Mouse (Mus musculus) hematopoietic multipotent progenitor cell, adult 10-12 weeks (in vitro differentiated cells): ENCODE measurements around the gene Abhd2. TPM values are rescaled to one million over a fixed set of nuclear protein-coding genes. Genes with fewer than 3 reads are reported as not detected.

Experiments
- polyA plus RNA-seq: library from polyadenylated mRNA; stranded (reverse); fragments of >175 nt; gene quantifications from 2 replicates; pipeline ENCODE4 v1.2.3, GENCODE M21; 2012; ENCODE audit warnings: low replicate concordance

Gene Abhd2
- polyA plus RNA-seq: 24.7 and 34.5 TPM in 2 replicates

DNA sequence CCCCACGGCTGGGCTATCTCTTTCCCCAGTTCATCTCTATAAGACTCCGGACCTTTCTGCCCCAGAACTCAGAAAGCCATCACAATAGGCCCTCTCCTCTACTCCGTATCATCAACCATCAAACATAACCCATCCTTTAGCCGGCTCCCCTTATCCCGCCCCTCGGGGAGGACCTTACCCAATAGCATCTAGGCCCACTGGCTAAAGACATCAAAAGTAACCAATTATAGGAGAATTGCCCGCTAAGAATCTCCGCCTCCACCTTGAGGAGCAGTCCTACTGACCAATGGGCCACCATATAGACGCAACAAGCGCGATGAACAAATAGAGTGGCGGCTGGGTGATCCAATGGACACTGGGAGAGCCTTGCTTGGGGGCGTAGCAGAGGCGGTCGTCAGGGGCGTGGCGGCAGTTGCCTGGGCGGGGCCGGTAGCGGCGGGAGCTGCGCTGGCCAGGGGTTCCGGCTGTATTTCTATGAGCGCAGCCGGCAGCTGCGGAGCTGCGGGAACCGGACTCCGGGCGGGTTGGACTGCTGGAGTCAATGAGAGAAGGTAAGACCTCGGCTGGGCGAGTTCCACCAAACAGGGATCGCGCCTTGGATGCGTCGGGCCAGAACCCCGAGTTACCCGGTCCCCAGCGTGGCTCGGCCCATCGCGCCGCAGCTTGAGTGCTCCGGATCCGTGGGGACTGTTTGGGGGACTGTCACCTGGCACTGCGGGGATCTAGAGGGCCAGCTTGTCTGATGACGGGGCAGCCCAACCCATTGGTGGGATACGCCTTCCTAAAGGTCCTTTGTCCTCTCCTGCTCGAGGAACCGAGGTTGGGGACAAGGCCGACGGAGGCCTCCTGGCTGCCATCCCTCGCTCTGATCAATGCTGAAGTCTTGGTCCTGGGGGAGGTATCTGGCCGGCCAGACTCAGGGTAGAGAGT lies at the start of gene Abhd2:
Gene Abhd2 (plus strand): TSS at position 411 of the 930 bp plus-strand sequence.

DNA sequence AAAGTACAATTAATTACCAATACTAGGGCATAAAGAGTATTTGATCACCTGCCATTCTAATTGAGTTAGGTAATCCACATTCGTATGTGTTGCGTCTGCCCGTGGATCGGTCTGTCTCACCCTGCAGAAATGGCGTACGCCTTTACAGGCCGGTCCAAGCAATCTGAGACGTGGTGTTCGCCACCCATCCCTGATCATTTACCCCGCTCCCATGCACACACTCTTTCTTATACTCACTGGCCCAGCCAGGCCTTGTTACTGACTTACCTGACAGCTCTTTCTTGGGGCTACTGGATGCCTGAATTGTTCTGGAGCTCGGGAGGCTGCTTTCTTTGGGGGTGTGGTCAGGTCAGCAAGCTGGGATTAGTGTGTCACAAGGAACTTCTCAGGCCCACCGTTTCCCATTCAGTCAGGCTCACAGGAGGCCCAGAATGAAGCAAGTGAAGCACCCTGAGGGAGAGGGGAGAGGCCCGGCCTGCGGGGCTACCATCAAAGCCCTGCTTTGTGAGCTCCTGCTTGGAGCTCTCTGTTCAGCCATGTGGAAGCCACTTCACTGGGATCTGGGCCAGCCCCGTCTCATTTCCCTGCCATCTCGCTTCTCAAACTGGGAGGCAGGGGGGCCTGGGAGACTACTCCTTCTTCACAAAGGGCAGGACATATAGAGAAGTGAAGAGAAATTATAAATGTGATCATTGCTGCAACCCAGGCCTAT lies 113.6 kb downstream of the Abhd2 start, which contains the start of gene Rlbp1:
Gene Rlbp1 (minus strand): TSS at position 627 of the 712 bp plus-strand sequence.

DNA sequence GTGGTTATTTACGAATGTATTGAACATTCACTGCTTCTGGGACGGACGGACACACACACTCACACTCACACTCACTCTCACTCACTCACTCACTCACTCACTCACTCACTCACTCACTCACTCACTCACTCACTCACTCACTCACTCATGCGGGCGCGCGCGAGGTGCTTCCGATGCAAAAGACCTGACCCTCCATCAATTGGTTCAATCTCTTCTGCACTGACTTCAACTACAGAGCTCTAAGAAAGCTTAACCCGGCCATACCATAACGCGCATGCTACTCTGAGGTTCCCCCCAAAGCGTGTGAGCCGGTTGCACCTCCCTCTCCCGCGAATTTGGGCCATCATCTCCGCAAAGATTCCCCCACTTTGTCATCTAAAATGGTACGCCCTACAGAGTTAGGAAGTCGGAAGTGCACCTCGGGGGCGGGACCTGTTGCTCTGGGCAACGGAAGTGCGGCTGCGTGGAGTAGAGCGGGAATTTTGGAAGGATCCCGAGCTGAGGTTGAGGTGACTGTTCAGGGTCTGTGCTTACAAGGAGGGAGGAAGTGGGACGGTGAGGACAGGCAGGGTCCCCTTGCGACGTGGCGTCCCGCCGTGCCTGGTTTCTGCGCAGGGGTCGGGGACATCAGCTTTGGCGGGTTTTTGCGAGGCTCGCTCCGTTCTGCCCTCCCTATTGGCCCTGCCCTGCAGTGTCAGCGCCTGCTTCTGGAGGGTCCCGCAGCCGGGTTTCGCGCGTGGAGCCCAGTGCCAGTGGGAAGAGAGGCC lies 119.1 kb downstream of the Abhd2 start, which contains the start of gene Fanci:
Gene Fanci (plus strand): TSS at position 47 of the 767 bp plus-strand sequence.

Other genes starting within 250 kb of the Abhd2 start
- not detected in 2 replicates for gene Acan, start 219.7 kb upstream of the Abhd2 start, polyA plus RNA-seq
- gene Hapln3, start 142.2 kb upstream of the Abhd2 start, polyA plus RNA-seq: 0.12 and 0.13 TPM in 2 replicates
- 34.8 and 51.4 TPM in 2 replicates for gene Mfge8, start 124.1 kb upstream of the Abhd2 start, polyA plus RNA-seq
- gene Rlbp1, start 113.8 kb downstream of the Abhd2 start, polyA plus RNA-seq: not detected in 2 replicates
- gene Fanci, start 118.7 kb downstream of the Abhd2 start, polyA plus RNA-seq: 0.12 and 0.49 TPM in 2 replicates
- gene Polg, start 193.2 kb downstream of the Abhd2 start, polyA plus RNA-seq: 45.7 and 130 TPM in 2 replicates